Mouse (Mus musculus): Measurements from ENCODE around the gene Ano4.

The Ano4 gene

GRCm38 (mm10) chr10:88970951-88971725, 373.4 kb downstream of the Ano4 start:
- peak; percentile 7 for DNase-seq (ENCODE audit: extremely low read depth, insufficient read length, low spot score)

- no peak for DNase-seq (ENCODE audit: extremely low read depth, insufficient read length, low spot score)
These were observed 376.0 kb downstream of the Ano4 start for GRCm38 (mm10) chr10:88968586-88968985.

- no peak for DNase-seq (ENCODE audit: extremely low read depth, insufficient read length, low spot score)
These were observed 383.8 kb downstream of the Ano4 start for GRCm38 (mm10) chr10:88960791-88961190.

- DNase-seq (ENCODE audit: extremely low read depth, insufficient read length, low spot score): no peak
These were observed 394.3 kb downstream of the Ano4 start for GRCm38 (mm10) chr10:88950297-88950653.

GRCm38 (mm10) chr10:88949649-88950296, 394.8 kb downstream of the Ano4 start:
- DNase-seq (ENCODE audit: extremely low read depth, insufficient read length, low spot score): no peak
